Mouse (Mus musculus) layer of hippocampus, postnatal 14 days (tissue): ENCODE measurements around the gene Unk. TPM values are rescaled to one million over a fixed set of nuclear protein-coding genes. Genes with fewer than 3 reads are reported as not detected.

Experiments
- DNase-seq, 2 experiments: peaks; one replicate each; pipeline ENCODE4 v3.0.0; 2021 to 2022; ENCODE audit warnings: low spot score in 2 of 2, mixed read lengths in 1 of 2
- total RNA-seq, 2 experiments: library from RNA; stranded (reverse); gene quantifications; 2 replicates each; pipeline ENCODE4 v1.2.3; 2021

Gene Unk
- total RNA-seq, 2 experiments from 2014 or later = 22.0 to 25.3 TPM

GRCm38 (mm10) chr11:116028177-116028865 lies 1.8 kb upstream of the Unk start:
- DNase-seq = no peak

DNA sequence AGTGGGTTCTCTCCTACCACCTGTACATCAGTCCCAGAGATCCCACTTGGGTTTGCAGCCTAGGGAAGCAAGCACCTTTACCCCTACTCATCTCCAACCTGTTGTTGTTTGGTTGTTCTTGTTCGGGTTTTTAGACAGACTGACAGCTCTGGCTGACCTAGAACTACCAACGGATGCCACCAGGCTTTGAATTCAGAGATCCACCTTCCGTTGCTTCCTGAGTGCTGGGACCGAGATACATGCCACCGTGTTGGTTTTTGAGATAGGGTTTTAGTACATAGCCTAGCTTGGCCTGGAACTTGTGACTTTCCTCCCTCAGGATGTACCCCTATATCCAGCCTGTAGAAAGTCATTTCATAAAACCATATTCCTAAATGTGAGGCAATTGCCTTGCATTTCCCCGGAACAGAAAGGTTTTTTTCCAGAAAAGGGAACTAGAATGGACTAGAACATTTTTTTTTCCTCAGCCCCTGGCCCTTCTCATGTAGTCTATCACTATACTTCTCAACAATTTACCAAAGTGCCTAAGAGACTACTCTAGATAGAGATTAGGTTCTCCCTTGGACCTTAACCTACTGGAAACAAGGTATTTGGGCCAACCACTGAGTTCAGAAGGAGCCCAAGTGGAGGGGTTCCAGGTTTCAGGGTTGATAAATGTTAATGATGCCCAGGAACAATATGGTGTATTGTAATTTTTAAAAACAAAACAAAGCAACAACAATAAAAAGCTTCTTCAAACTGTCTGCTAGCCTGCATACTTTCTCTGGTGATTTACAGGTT lies 846 bp upstream of the Unk start:
- no peak for DNase-seq

DNA sequence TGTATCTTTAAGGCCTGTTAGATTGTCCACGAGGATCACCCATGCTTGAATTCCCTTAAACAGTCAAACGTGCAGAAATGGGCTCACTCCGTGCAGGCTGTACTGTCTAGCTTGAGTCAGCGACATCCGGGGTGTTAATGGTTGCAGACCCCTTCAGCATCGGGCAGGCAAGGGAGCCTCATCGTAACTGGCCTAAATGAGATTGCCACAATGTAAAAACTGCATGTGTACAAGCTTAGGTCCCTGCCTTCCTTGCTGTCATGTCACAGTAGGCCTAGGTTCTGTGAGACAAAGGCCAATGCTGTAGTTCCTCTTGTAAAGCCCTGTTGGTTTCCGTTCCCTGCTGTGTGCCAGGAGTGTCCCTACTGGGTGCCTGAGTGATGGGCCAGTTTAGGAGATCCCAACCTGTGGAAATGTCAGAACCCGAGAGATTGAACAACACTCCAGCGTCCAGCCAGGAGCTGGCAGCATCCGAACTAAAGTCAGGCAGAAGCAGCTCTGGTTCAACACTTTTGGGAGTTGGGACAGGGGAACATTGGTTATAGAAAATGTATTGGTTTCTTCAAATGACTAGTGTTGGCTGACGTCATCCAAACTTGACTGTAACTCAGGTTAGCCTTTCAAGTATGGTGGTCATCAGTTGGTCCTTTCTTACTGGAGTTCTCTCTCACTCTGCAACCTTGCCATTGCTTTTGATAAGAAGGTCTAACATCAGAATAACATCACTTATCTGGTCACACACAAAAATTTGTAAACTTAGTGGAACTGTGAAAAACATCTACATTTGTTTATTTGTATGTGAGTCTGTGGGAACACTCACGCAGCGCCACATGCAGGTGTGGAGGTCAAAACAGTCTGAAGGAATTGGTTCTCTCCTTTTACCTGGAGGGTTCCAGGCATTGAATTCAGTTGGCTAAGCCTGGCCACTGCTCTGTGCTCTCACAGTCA lies 1.1 kb downstream of the Unk start:
- DNase-seq = no peak

GRCm38 (mm10) chr11:116034584-116034983 lies 4.5 kb downstream of the Unk start:
- no peak for DNase-seq

GRCm38 (mm10) chr11:116036671-116037070 lies 6.5 kb downstream of the Unk start:
- DNase-seq = no peak

DNA sequence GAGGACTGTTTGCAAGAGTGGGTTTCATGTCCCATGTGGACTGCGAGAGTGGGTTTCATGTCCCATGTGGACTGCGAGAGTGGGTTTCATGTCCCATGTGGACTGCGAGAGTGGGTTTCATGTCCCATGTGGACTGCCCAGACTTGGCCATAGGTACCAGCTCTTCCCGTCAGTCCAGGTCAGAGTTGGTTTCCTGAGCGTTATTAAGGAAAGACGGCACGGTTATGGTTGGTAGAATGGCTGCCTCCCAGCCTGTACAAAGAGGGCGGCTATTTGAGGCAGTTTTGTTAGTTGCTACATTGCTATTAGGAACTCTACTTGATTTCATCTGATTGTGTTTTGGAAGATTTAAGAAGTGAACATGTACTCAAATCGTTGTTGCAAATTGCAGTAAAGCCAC lies 7.7 kb downstream of the Unk start:
- DNase-seq = no peak

GRCm38 (mm10) chr11:116040593-116040992 lies 10.5 kb downstream of the Unk start:
- DNase-seq = no peak

GRCm38 (mm10) chr11:116041833-116042232 lies 11.7 kb downstream of the Unk start:
- DNase-seq = no peak

DNA sequence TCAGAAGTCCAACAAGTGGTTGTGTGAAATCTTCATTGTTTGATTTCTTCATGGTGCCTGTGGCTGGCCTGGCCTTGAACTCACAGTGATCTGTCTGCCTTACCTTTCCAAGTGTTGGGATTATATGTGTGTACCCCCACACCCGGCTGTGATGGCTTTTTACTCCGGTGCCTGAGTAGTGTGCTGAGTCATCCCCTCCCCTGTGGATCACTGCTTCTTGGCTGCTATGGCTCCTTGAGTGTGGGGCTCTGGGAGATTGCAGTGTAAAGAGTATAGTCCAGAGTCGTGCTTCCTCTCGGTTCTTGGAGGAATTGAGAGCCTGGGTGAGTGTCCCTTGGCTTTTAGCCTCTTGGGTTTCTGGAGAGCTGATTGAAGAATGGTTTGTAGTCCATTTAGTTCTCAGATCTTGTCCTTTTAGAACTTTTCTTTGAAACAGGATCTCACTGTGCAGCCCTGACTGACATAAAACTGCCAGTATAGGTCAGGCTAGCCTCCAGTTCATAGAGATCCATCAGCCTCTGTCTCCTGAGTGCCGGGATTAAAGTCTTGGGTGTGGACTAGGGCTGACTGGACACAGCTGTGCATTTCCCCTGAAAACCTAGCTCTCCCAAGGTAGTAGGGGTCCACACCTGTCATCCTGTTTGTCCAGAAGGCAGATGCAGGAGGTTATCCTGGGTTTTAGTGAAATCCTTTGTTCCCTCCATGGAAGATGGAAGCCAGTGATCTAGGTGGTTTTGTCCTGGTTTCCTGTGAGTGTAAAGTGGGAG lies 12.4 kb downstream of the Unk start:
- DNase-seq = no peak

- no peak for DNase-seq
These were observed 13.2 kb downstream of the Unk start for GRCm38 (mm10) chr11:116043286-116043685.

DNA sequence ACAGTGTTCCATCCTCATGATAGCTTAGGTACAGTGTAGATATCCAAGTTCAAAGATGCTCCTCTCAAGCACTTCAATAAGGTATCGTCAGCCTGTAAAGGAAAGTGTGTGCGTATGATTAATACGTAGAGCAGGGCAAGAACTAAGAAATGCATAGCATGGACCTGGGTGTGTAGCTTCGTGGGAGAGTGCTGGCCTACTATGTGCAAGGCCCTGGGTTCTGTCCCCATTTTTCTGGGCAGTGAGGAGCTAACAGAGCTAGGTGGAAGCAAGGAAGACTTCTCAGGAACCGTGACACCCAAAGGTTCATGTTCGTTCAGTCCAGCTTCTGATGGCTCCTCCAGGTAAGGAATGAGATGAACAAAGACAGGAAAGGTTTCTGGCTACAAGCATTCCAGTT lies 15.1 kb downstream of the Unk start:
- DNase-seq = no peak

GRCm38 (mm10) chr11:116049610-116050009 lies 19.5 kb downstream of the Unk start:
- no peak for DNase-seq

- no peak for DNase-seq
These were observed 20.1 kb downstream of the Unk start for GRCm38 (mm10) chr11:116050196-116050595.

- no peak for DNase-seq
These were observed 23.5 kb downstream of the Unk start for GRCm38 (mm10) chr11:116053510-116054229.

- no peak for DNase-seq
These were observed 25.8 kb downstream of the Unk start for GRCm38 (mm10) chr11:116055873-116056272.

- DNase-seq = no peak
These were observed 27.2 kb downstream of the Unk start for GRCm38 (mm10) chr11:116057237-116057881.

- no peak for DNase-seq
These were observed 28.0 kb downstream of the Unk start for GRCm38 (mm10) chr11:116058022-116058614.

DNA sequence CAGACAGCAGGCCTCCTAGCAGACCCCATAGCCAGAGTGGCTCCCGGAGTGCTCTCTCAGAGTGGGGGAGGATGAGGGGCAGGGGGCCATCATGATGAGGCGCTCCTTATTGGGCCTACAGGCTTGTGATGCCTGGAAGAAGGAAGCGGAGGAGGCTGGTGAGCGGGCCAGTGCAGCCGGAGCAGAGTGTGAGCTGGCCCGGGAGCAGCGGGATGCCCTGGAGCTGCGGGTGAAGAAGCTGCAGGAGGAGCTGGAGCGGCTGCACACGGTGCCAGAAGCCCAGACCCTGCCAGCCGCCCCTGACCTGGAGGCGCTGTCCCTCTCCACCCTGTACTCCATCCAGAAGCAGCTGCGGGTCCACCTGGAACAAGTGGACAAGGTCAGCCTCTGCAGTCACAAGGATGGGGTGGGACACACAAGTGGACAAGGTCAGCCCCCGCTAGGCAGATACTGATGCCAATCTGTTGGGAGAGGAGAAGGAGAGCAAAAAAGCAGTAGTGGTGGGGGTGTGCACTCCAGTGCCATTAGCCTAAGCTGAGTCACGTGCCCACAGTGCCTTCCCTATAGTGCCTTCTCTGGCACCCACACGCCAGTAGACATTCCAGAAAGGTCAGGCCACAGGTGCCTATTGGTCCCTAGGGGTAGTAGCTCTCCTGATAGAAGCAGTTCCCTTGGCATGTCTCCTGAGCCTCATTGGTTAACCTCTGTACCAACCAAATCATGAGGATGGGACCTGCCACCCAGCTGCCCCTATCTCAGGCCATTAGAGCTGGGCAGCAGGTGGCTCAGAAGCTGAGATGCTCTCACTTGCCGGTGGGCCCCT lies 29.0 kb downstream of the Unk start:
- no peak for DNase-seq

DNA sequence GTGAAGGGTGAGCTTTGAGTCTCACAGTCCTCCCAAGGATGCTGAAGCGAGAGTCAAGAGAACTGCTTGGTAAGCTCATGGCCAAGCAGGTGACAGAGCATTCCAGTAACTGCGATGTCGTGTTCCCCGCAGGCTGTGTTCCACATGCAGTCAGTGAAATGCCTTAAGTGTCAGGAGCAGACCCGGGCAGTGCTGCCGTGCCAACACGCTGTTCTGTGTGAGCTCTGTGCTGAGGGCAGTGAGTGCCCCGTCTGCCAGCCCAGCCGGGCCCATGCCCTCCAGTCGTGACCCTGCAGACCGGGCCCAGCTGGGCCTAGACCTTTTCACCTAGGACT lies 29.5 kb downstream of the Unk start:
- DNase-seq = no peak
